Mouse (Mus musculus) heart, embryonic 14.5 days (tissue): ENCODE results near the gene Gm49711. TPM values are rescaled to one million over a fixed set of nuclear protein-coding genes. Genes with fewer than 3 reads are reported as not detected.

Source experiments
- ATAC-seq: fragments of 200-750 bp; cut with Nextera tagmentation; 2 replicates; pipeline ENCODE4 v1.8.0; 2017; ENCODE audit warnings: low read depth, moderate TSS enrichment; ENCODE audit not compliant: insufficient number of reproducible peaks, insufficient read depth, low FRiP score
- H3K27ac ChIP-seq, 2 experiments: fragments of 200-500 bp in 1 of 2; fragments of 300-500 bp in 1 of 2; sonication (generic) in 1 of 2; replicated peaks in 1 of 2; 2 replicates each; pipeline ENCODE4 v1.5.1; 2012 to 2014; ENCODE audit warnings: low read depth in 2 of 2, low read length in 2 of 2, control low read depth in 1 of 2, mild to moderate bottlenecking in 1 of 2, mixed read lengths in 1 of 2; ENCODE audit not compliant: control insufficient read depth in 1 of 2, insufficient read depth in 1 of 2
- H3K27me3 ChIP-seq: fragments of 300-500 bp; sonication (generic); 2 replicates; pipeline ENCODE4 v1.6.1; 2014; ENCODE audit warnings: mild to moderate bottlenecking, low read length, control low read depth; ENCODE audit not compliant: control insufficient read depth, insufficient read depth
- H3K36me3 ChIP-seq: fragments of 300-500 bp; sonication (generic); 2 replicates; pipeline ENCODE4 v1.6.1; 2014; ENCODE audit warnings: mild to moderate bottlenecking, control low read depth, low read length, mixed read lengths; ENCODE audit not compliant: control insufficient read depth, insufficient read depth
- H3K4me1 ChIP-seq, 2 experiments: fragments of 200-500 bp in 1 of 2; fragments of 300-500 bp in 1 of 2; sonication (generic) in 1 of 2; 2 replicates each; pipeline ENCODE4 v1.6.1; 2012 to 2014; ENCODE audit warnings: low read length in 2 of 2, control low read depth in 1 of 2, mixed read lengths in 1 of 2; ENCODE audit not compliant: control insufficient read depth in 2 of 2, insufficient read depth in 2 of 2
- H3K4me2 ChIP-seq: fragments of 300-500 bp; sonication (generic); 2 replicates; pipeline ENCODE4 v1.6.1; 2014; ENCODE audit warnings: mild to moderate bottlenecking, low read length
- H3K4me3 ChIP-seq, 2 experiments: fragments of 200-500 bp in 1 of 2; fragments of 300-500 bp in 1 of 2; sonication (generic) in 1 of 2; 2 replicates each; pipeline ENCODE4 v1.5.1; 2012 to 2014; ENCODE audit warnings: low read length in 2 of 2, mild to moderate bottlenecking in 2 of 2, control low read depth in 1 of 2, low read depth in 1 of 2, moderate library complexity in 1 of 2; ENCODE audit not compliant: control insufficient read depth in 1 of 2, insufficient read depth in 1 of 2
- H3K9ac ChIP-seq: fragments of 300-500 bp; sonication (generic); 2 replicates; pipeline ENCODE4 v1.6.1; 2014; ENCODE audit warnings: mild to moderate bottlenecking, low read length
- H3K9me3 ChIP-seq: fragments of 300-500 bp; sonication (generic); 2 replicates; pipeline ENCODE4 v1.6.1; 2016; ENCODE audit warnings: low read length, control low read depth; ENCODE audit not compliant: control insufficient read depth
- WGBS: fragments of 180-500 bp; shearing (Covaris S2); extraction: QIAGEN DNeasy Blood & Tissue Kit; methylation state at CpG from one replicate; pipeline ENCODE4 v1.1.7; 2014; 5-methylcytosine and 5-hydroxymethylcytosine counted together
- polyA plus RNA-seq: library from polyadenylated mRNA; unstranded; fragments of >200 nt; fragmentation: Nextera tagmentation; extraction: Ambion mirVana; gene quantifications from 2 replicates; pipeline ENCODE4 v1.2.1, GENCODE M21; 2014

Gm49711 gene
- polyA plus RNA-seq, 1 experiment from 2014 or later = not detected

DNA sequence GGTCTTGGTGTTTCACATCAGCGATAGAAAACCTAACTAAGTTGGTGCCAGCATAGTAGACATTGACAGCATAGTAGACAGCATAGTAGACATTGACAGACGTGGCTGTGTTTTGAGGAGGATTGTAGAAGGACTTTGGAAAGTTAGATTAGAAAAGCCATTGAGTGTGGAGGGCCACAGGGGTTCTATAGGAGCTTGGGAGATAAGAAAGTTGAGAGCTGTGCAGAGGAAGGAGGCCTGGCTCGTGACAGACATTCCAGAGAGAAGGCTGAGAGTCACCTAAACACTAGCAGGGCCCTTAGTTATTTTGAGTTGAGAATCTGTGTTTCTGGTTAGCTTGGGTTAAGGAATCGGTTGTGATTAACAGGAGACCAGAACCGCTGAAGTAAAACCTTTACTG, 69.5 kb downstream of the Gm49711 start:
- no peak overlapping the region for H3K27ac ChIP-seq
- H3K9ac ChIP-seq = no peak overlapping the region
- no peak for ATAC-seq
- no peaks in the 10 kb centered on the region for H3K27me3 ChIP-seq
- no peak overlapping the region for H3K4me3 ChIP-seq
- H3K4me2 ChIP-seq = no peak overlapping the region
- H3K4me1 ChIP-seq = no peaks in the 10 kb centered on the region
- no peaks in the 10 kb centered on the region for H3K36me3 ChIP-seq
- 53% methylated on average over 5 of the region's 5 CpGs for WGBS
- peaks cover 9% of the 10 kb centered on the region for H3K9me3 ChIP-seq

DNA sequence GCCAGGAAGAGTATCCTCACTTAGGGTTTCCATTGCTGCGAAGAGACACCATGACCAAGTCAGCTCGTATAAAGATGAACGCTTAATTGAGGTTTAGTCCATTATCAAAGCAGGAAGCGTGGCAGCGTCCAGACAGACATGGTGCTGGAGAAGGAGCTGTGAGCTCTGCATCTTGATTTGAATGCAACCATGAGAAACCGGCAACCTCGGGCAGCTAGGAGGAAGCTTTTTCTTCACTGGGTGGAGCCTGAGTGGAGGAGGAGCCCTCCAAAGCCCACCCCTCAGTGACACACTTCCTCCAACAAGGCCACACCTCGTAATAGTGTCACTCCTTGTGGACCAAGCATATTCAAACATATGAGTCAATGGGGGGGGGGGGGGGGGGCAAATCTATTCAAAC, 71.7 kb downstream of the Gm49711 start:
- H3K27ac ChIP-seq = no peak overlapping the region
- no peaks in the 10 kb centered on the region for H3K4me1 ChIP-seq
- H3K27me3 ChIP-seq = no peaks in the 10 kb centered on the region
- no peak overlapping the region for H3K4me3 ChIP-seq
- peaks cover 2% of the 10 kb centered on the region; the same call in 1 of the 2 replicates for H3K9me3 ChIP-seq
- H3K4me2 ChIP-seq = no peak overlapping the region
- no peak overlapping the region for H3K9ac ChIP-seq
- no peak for ATAC-seq
- no peaks in the 10 kb centered on the region for H3K36me3 ChIP-seq
- WGBS = 91% methylated on average over 8 of the region's 8 CpGs

DNA sequence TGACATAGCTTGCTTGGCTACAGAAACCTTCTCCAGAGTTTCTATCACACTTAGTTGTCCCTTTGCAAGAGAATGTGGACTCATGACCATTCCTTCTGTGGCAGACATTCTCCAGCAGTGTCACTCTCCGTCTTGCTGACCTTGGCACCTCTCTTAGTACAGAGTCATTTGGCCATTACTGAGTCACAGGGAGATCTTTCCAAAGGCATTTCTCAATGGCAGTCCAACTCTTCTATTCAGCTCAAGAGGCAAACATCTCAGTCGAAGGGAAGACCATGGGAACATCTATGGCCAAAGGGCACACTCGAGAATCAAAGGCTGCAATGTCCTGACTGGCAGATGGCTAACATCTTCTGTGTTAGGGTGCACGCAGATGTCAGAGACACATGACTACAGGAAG, 74.4 kb downstream of the Gm49711 start:
- no peak overlapping the region for H3K9ac ChIP-seq
- no peak for ATAC-seq
- WGBS = 70% methylated on average over 4 of the region's 4 CpGs
- H3K27me3 ChIP-seq = no peaks in the 10 kb centered on the region
- no peaks in the 10 kb centered on the region for H3K4me1 ChIP-seq
- H3K27ac ChIP-seq = no peak overlapping the region
- no peaks in the 10 kb centered on the region for H3K9me3 ChIP-seq
- H3K36me3 ChIP-seq = no peaks in the 10 kb centered on the region
- H3K4me2 ChIP-seq = no peak overlapping the region
- H3K4me3 ChIP-seq = no peak overlapping the region

DNA sequence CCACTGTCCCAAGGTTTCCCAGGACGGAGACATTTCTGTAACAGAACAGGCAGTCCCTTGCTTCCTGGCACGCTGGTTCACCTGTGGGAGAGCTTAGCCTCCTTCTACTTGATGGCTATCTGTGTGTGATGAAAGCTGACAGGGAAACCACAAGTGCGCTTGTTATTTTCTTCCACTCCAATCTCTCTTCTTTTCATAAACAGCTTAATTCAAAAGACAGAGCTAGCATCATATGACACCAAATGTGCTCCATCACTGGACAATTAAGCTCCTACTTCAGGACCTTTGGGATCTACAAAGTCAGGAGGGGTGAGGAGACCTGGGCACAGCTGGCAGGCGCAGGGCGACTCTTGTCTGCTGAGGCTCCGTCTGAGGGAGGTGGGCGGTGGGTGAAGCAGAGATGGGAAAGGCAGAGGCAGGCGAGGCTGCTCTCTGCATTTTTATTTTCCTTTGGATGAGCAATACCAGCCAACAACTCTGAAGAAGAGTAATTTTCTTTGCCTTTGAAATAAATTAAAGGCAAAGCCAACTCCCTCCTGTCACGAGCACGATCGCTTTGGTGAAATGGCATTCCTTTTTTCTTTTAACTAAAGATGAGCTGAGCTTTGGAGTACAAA, 76.1 kb downstream of the Gm49711 start:
- no peak for ATAC-seq
- H3K27me3 ChIP-seq = no peaks in the 10 kb centered on the region
- no peak overlapping the region for H3K4me3 ChIP-seq
- H3K36me3 ChIP-seq = no peaks in the 10 kb centered on the region
- 83% methylated on average over 11 of the region's 11 CpGs for WGBS
- H3K9ac ChIP-seq = no peak overlapping the region
- peaks cover 0 to 5% of the 10 kb centered on the region in 2 experiments; a peak in 1 of 4 replicates for H3K4me1 ChIP-seq
- H3K27ac ChIP-seq = no peak overlapping the region
- no peak overlapping the region for H3K4me2 ChIP-seq
- H3K9me3 ChIP-seq = no peaks in the 10 kb centered on the region

DNA sequence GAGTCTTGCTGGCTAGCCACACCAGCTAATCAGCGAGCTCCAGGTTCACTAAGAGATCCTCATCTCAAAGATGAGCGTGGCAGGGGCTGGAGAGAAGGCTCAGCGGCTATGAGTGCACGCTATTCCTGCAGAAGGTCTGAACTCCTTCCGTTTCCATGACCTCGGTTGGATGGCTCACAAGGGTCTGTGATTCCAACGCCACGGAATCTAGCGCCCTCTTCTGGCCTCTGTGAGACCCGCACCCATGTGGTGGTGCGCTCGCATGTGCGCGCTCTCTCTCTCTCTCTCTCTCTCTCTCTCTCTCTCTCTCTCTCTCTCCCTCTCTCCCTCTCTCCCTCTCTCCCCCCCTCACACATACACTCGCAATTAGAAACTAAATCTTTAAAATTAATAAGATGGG, 78.2 kb downstream of the Gm49711 start:
- Histone ChIP-seq H3K4me2 (no peak overlapping the region), H3K4me1 (peaks cover 0 to 5% of the 10 kb centered on the region in 2 experiments; a peak in 1 of 4 replicates), H3K27ac (no peak overlapping the region), H3K9me3 (no peaks in the 10 kb centered on the region), H3K36me3 (no peaks in the 10 kb centered on the region), H3K9ac (no peak overlapping the region), H3K4me3 (no peak overlapping the region), H3K27me3 (no peaks in the 10 kb centered on the region)
- WGBS = 85% methylated on average over 15 of the region's 15 CpGs
- ATAC-seq = no peak

DNA sequence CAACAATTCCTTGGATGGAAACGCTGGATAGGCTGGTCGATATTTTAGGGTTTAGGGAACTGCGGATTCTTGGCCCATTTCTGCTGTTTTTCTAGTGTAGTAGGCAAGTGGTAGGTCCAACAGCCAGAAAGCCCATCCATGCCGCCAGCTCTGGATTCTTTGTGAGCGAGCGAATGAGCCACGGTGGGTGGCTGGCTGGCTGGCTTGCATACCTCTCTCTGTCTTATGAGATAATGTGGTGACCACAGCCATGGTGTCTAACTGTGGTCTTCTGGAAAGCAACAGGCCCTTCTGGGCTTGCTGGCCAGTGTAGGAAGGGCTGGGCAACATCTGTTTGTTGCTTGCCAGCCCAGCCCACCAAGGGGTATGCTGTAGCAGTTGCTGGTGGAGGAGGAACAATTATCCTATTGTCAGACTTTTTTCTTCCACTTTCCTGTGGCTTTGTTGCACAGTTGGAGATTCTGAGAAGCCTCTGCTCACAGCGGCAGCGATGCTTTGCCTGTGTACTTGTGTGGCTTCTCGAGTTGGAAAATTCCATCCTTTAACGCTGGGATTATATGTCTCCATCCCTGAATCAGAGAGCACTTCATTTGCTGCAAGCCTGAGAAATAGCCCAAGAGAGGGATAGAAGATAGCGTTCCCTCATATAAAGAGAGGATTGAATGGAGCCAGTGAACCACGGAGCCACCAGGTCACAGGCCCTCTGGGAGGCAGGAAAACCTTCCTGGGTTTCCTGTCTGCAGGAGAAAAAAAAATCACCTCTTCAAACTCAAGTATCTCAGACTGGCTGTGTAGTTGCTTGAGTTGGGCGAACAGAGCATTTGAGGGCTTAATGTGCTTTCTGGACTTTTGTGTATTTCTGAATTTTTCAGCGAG, 81.5 kb downstream of the Gm49711 start:
- Histone ChIP-seq H3K27me3 (no peaks in the 10 kb centered on the region), H3K4me3 (no peak overlapping the region), H3K9me3 (no peaks in the 10 kb centered on the region), H3K27ac (no peak overlapping the region), H3K4me1 (peaks cover 0 to 5% of the 10 kb centered on the region in 2 experiments; a peak in 1 of 4 replicates), H3K36me3 (no peaks in the 10 kb centered on the region), H3K9ac (0 out of 2 replicates have a peak overlapping the region, but pooled peaks have one; percentile 3), H3K4me2 (no peak overlapping the region)
- ATAC-seq = no peak
- WGBS = 58% methylated on average over 15 of the region's 15 CpGs

DNA sequence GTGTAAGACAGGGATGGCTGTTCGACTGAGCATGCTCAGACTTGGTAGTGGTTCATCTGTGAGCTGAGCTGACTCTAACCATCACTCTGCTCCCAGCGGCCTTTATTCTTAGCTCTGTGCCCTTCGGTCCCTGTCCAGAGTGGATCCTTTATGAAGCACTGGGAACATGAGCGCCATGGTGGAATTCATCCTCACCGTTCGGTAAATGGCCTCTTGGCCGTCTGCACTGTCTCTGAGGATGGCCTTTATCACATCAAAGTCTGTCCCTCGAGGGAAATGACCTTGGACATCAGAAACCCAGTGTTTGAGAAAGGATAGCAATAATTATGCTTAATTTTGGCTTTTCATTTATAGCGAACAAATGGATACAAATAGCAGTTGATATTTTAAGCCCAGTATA, 82.2 kb downstream of the Gm49711 start:
- H3K27ac ChIP-seq = no peak overlapping the region
- H3K36me3 ChIP-seq = no peaks in the 10 kb centered on the region
- H3K4me1 ChIP-seq = peaks cover 0 to 5% of the 10 kb centered on the region in 2 experiments; a peak in 1 of 4 replicates
- no peak overlapping the region for H3K4me3 ChIP-seq
- WGBS = 78% methylated on average over 9 of the region's 9 CpGs
- ATAC-seq = no peak
- H3K9me3 ChIP-seq = no peaks in the 10 kb centered on the region
- H3K4me2 ChIP-seq = no peak overlapping the region
- H3K27me3 ChIP-seq = no peaks in the 10 kb centered on the region
- no peak overlapping the region for H3K9ac ChIP-seq
